Mouse (Mus musculus) testis, postnatal 14 days (tissue): ENCODE data around the gene Polrmt.

Experiments
- DNase-seq: peaks from one replicate; pipeline ENCODE4 v3.0.0; 2021; ENCODE audit warnings: low spot score

Polrmt gene

GRCm38 (mm10) chr10:79687513-79687912 lies 58.9 kb downstream of the Polrmt start:
- DNase-seq, result no peak

GRCm38 (mm10) chr10:79686691-79687090 lies 59.7 kb downstream of the Polrmt start:
- no peak for DNase-seq

- DNase-seq, result no peak
Measured at GRCm38 (mm10) chr10:79686219-79686618, 60.2 kb downstream of the Polrmt start.
